In genomic region chr2:129401803-129402202, GRCm38 (mm10) we compare ENCODE assay signal across 20 mouse cellular contexts. TPM values are rescaled to one million over a fixed set of nuclear protein-coding genes. Genes with fewer than 3 reads are reported as not detected.
"Had no signal": no experiment of that assay in that cellular context is flagged by ENCODE, and none has a peak within 500 bp of the region (broad histone marks: within the 10 kb centered on the region; RNA-seq: fewer than 3 reads in every experiment).

No protein-coding gene starts in this region.

- ATAC-seq: forebrain, postnatal 0 days; hindbrain, embryonic 16.5 days; inflammation-experienced regulatory T-cells, adult 6 months; intestine, embryonic 15.5 days; intestine, postnatal 0 days had no signal

- DNase-seq: forebrain, postnatal 0 days; gastrocnemius, postnatal 14 days; gastrocnemius, postnatal 36 days; heart, adult 2 months; heart, postnatal 14 days; heart, postnatal 36 days; kidney, adult 18-20 months; kidney, adult 8-10 months; kidney, postnatal 10 days; kidney, postnatal 25 days; kidney, postnatal 4 days had no signal

RNA-seq across cellular contexts. Expression of gene Il1b, which starts 30.9 kb away (rescaled TPM):
- total RNA-seq: forebrain, postnatal 0 days; gastrocnemius, adult 18-20 months; gastrocnemius, adult 8-10 months; gastrocnemius, postnatal 14 days; gastrocnemius, postnatal 36 days; layer of hippocampus, adult 2 months; layer of hippocampus, postnatal 10 days; layer of hippocampus, postnatal 25 days had no signal
